Mouse (Mus musculus): Measurements from ENCODE around the gene Tex2.
A peak's percentile ranks its signal among the peaks of the same experiment; 100 is the strongest.

Tex2 gene

GRCm38 (mm10) chr11:106542385-106542784, 70.8 kb downstream of the Tex2 start:
- DNase-seq = no peak

- no peak for DNase-seq
Measured at GRCm38 (mm10) chr11:106540506-106541268, 72.5 kb downstream of the Tex2 start.

- DNase-seq = no peak
Measured at GRCm38 (mm10) chr11:106536253-106536912, 76.8 kb downstream of the Tex2 start.

GRCm38 (mm10) chr11:106535660-106536252, 77.5 kb downstream of the Tex2 start:
- DNase-seq = no peak

GRCm38 (mm10) chr11:106532248-106532790, 80.9 kb downstream of the Tex2 start:
- no peak for DNase-seq

GRCm38 (mm10) chr11:106529786-106530185, 83.4 kb downstream of the Tex2 start:
- no peak for DNase-seq

GRCm38 (mm10) chr11:106529113-106529512, 84.1 kb downstream of the Tex2 start:
- no peak for DNase-seq

- no peak for DNase-seq
Measured at GRCm38 (mm10) chr11:106527926-106528325, 85.3 kb downstream of the Tex2 start.

GRCm38 (mm10) chr11:106527147-106527821, 85.9 kb downstream of the Tex2 start:
- no peak for DNase-seq

GRCm38 (mm10) chr11:106522538-106522937, 90.7 kb downstream of the Tex2 start:
- no peak for DNase-seq

- DNase-seq = no peak
Measured at GRCm38 (mm10) chr11:106521612-106522011, 91.6 kb downstream of the Tex2 start.

- DNase-seq = no peak
Measured at GRCm38 (mm10) chr11:106520404-106520803, 92.8 kb downstream of the Tex2 start.

GRCm38 (mm10) chr11:106519519-106519918, 93.7 kb downstream of the Tex2 start:
- DNase-seq = no peak

- no peak for DNase-seq
Measured at GRCm38 (mm10) chr11:106518391-106518790, 94.8 kb downstream of the Tex2 start.

GRCm38 (mm10) chr11:106515079-106515745, 98.0 kb downstream of the Tex2 start:
- DNase-seq = no peak

- no peak for DNase-seq
Measured at GRCm38 (mm10) chr11:106514446-106514845, 98.8 kb downstream of the Tex2 start.

- DNase-seq = peak; percentile 81 to 85
Measured at GRCm38 (mm10) chr11:106513166-106513565, 100.1 kb downstream of the Tex2 start.

- no peak for DNase-seq
Measured at GRCm38 (mm10) chr11:106512006-106512390, 101.2 kb downstream of the Tex2 start.

GRCm38 (mm10) chr11:106511236-106512005, 101.8 kb downstream of the Tex2 start:
- DNase-seq = no peak

- no peak for DNase-seq
Measured at GRCm38 (mm10) chr11:106507638-106508037, 105.6 kb downstream of the Tex2 start.

GRCm38 (mm10) chr11:106506211-106506610, 107.0 kb downstream of the Tex2 start:
- DNase-seq = no peak

- DNase-seq = no peak
Measured at GRCm38 (mm10) chr11:106504129-106504528, 109.1 kb downstream of the Tex2 start.
